Mouse (Mus musculus): Measurements from ENCODE around the gene Serpinb9c. TPM values are rescaled to one million over a fixed set of nuclear protein-coding genes. Genes with fewer than 3 reads are reported as not detected.

Gene Serpinb9c
- not detected for polyA plus RNA-seq (2014; fragmentation: Illumina TruSeq; extraction: RNeasy Lipid Tissue Mini Kit (QIAGEN cat#74804); ENCODE audit: low read depth, low replicate concordance)

GRCm38 (mm10) chr13:33159642-33160041 lies at the start of gene Serpinb9c:
TSS of gene Serpinb9c (minus strand) at chr13:33159742.

GRCm38 (mm10) chr13:33192659-33193058 lies 33.1 kb upstream of the Serpinb9c start, which contains the start of gene Serpinb9d:
TSS of gene Serpinb9d (plus strand) at chr13:33192959.

Other genes starting within 250 kb of the Serpinb9c start
- gene Serpinb6b, start 194.5 kb downstream of the Serpinb9c start, polyA plus RNA-seq (2014; fragmentation: Illumina TruSeq; extraction: RNeasy Lipid Tissue Mini Kit (QIAGEN cat#74804); ENCODE audit: low read depth, low replicate concordance) = 60.7 TPM
- gene Serpinb9, start 156.5 kb downstream of the Serpinb9c start, polyA plus RNA-seq (2014; fragmentation: Illumina TruSeq; extraction: RNeasy Lipid Tissue Mini Kit (QIAGEN cat#74804); ENCODE audit: low read depth, low replicate concordance) = 15.7 TPM
- gene Serpinb9b, start 132.3 kb downstream of the Serpinb9c start, polyA plus RNA-seq (2014; fragmentation: Illumina TruSeq; extraction: RNeasy Lipid Tissue Mini Kit (QIAGEN cat#74804); ENCODE audit: low read depth, low replicate concordance) = 0.13 TPM
- not detected for gene Serpinb1b, start 81.2 kb downstream of the Serpinb9c start, polyA plus RNA-seq (2014; fragmentation: Illumina TruSeq; extraction: RNeasy Lipid Tissue Mini Kit (QIAGEN cat#74804); ENCODE audit: low read depth, low replicate concordance)
- not detected for gene Serpinb9d, start 33.2 kb upstream of the Serpinb9c start, polyA plus RNA-seq (2014; fragmentation: Illumina TruSeq; extraction: RNeasy Lipid Tissue Mini Kit (QIAGEN cat#74804); ENCODE audit: low read depth, low replicate concordance)
- gene Serpinb9e, start 89.9 kb upstream of the Serpinb9c start, polyA plus RNA-seq (2014; fragmentation: Illumina TruSeq; extraction: RNeasy Lipid Tissue Mini Kit (QIAGEN cat#74804); ENCODE audit: low read depth, low replicate concordance) = not detected
- not detected for gene Serpinb9f, start 164.3 kb upstream of the Serpinb9c start, polyA plus RNA-seq (2014; fragmentation: Illumina TruSeq; extraction: RNeasy Lipid Tissue Mini Kit (QIAGEN cat#74804); ENCODE audit: low read depth, low replicate concordance)
- gene Gm11397, start 236.0 kb upstream of the Serpinb9c start, polyA plus RNA-seq (2014; fragmentation: Illumina TruSeq; extraction: RNeasy Lipid Tissue Mini Kit (QIAGEN cat#74804); ENCODE audit: low read depth, low replicate concordance) = not detected